Mouse (Mus musculus): Measurements from ENCODE around the gene Pde10a.
A peak's percentile ranks its signal among the peaks of the same experiment; 100 is the strongest.

The Pde10a gene

DNA sequence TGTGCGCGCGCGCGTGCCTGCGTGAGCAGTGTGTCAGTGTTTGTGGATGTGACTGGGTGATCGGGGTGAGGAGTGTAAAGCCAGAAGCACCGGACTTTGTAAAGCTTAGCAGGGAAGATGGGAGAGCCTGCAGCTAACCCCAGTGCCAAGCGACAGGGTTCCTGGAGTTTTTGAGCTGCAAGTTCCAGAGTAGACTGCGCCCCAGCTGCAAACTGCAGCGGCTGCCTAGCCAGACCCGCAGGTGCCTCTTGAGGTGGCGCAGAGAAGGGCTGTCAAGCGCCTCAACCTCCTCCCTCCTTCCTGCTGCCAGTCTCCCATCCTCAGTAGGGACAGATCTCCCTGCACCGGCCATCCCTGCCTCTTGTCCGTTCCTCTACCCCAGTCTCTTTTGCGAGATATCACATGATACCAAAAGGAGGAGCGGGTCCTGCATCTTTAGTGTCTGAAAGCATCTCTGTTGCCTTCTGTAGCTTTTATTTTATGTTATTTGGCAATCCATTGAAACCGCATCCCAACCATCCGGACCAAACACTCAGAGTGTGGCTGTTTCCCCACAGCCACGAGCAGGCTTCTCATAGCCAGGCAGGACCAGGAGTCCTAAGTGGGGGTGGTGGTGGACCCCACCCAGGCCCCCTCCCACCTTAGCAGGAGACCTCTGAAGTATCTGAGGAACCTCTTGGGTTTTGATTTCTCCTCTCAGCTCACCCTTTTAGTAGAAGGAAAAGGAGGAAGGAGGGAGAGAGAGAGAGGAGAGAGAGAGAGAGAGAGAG, 984 bp downstream of the Pde10a start:
- DNase-seq (ENCODE audit: low read depth) = no peak

DNA sequence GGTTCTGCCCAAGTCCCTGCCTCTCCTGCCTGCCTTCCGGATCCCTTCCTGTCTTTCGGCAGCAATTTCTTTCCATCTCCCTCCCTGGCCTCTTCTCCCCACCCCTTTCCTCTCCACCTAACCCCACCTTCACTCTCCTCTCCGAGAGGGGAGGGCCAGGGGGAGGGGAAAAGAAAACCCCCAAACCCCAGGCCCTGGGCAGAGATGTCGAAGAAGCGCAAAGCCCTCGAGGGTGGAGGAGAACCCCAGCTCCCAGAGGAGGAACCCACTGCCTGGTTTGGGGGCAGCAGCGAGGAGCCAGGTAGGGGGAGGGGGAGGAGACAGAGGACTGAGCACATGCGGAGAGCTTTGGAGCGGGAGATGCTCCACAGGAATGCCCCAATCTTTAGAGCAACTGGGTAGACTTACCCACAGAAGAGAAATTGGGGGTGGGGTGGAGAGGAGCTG, 1.7 kb downstream of the Pde10a start:
- no peak for DNase-seq (ENCODE audit: low read depth)

DNA sequence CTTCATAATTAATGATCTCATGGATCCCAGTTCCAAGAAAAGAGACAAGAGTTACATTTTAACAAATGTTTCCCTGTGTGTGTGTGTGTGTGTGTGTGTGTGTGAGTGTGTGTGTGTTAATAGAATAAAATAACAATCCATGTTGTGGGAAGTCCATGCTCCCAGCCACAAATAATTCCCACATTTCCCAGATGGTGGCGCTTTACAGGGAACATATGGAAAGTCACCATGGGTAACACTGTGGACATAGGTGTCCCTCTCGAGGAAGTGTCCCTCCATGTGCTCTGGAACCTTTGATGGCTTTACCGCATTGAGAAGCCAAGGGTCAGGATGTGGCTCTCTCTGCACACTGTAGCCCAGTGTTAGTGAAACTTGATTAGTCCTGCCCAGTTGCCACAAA, 3.5 kb downstream of the Pde10a start:
- no peak for DNase-seq (ENCODE audit: low read depth)

DNA sequence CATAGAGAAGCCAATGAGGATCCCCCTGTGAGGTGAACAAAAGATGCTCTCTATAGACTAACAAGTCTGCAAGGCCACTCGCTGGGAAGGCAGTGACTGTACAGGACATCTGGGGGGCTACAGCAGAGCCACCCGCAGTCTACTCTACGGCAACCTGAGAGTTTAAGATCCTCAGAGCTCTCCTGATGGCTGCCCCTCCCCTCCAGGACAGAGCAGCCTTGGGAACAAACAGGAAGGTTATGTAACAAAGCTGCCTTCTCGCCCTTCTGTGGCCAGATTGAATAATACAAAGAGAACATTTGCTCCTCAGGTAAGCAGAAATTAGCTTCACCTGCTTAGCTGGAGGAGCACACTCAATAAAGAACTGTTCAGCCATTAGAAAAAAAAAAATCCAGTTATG, 7.4 kb downstream of the Pde10a start:
- DNase-seq (ENCODE audit: low read depth) = no peak

DNA sequence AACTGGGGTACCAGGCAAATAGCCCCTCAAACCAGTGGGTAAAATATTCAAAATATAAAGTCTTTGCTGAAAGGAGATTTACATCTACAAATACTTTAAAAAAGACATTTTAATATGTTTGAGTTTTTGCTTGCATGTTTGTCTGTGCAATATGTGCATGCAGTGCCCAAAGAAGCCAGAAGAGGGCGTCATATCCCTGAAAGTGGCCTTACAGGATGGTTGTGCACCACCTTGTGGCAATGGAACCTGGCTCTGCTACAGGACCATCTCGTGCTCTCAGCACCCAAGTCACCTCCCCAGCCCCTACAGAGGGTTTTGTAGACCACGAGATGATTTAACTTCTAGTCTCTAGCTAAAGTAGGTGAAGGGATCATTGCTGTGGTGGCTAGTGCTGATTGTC, 8.7 kb downstream of the Pde10a start:
- no peak for DNase-seq (ENCODE audit: low read depth)

DNA sequence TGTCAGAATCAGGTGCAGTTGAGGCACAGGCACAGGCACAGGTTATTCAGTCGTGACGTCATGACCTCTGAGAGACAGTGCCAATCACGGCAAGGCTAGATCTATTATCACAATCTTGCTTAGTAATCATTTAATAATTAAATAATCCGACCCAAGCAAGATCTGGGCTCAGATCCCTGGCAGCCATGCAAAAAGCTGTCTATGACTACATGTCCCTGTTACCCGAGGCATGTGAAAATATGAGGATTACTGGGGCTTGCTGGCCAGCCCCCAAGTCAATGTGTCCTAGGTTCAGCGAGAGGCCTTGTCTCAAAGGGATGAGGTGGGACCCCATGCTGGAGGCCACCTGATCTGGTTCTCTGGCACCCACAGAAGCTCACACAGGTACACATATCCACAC, 11.3 kb downstream of the Pde10a start:
- DNase-seq (ENCODE audit: low read depth) = no peak

DNA sequence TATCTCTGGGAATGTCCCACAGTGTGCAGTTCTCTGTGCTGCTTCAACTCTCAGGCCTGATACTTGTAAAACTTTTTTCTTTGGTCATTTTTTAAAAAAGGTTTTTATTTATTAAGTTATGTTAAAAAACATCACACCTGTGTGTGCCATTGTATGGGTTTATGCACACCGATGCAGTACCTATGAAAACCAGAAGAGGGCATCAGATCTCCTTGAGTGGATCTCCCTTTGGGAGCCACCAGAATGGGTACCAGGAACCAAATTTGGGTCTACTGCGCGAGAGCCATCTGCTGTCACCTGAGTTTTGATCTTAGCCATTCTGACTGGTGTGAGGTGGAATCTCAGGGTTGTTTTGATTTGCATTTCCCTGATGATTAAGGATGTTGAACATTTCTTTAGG, 12.9 kb downstream of the Pde10a start:
- DNase-seq (ENCODE audit: low read depth) = no peak

DNA sequence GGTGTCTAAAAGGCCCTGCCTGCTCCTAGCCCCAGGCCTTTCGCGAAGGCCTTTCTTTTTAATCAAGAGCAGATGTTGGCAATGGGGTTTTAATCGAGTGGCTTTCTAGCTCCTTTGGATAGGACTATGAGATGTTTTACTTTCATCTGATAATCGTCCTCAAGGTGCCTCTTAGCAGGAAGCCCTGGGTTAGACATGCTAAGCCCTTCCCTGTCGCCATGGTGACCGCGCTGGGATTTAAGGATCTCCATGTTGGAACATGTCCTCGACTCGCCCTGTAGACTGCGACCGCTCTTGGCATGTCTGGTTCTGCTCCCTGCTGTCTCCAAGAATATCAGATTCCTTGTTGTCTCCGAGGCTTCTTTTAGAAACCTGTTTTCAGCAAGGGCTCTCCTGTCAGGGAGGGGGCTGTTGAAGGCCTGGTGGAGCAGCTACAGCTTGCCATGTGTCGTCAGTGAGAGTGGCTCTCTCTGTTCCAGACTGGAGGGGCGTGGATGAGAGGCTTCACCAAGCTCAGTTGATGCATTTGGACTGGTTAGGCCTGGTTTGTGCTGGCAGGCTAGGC, 16.9 kb downstream of the Pde10a start:
- DNase-seq (ENCODE audit: low read depth) = no peak

DNA sequence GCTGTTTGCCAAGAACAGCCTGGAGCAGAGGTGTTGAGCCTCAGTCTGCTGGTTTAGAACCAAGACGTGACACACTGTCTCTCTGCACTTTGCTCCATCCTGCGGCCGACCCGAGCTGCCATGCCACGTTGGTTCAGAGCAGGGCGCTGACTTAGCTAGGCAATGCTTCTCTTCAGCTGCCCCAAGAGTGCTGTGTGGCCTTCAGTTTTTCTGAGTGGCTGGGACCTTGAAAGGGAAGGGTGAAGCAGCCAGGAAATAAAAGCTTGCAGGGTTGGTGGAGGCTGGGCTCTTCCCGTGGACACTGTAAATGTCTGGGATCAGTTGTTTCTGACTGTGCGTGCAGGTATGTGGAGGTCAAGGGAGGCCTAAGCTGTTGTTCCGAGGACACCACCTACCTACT, 21.2 kb downstream of the Pde10a start:
- DNase-seq (ENCODE audit: low read depth) = no peak

DNA sequence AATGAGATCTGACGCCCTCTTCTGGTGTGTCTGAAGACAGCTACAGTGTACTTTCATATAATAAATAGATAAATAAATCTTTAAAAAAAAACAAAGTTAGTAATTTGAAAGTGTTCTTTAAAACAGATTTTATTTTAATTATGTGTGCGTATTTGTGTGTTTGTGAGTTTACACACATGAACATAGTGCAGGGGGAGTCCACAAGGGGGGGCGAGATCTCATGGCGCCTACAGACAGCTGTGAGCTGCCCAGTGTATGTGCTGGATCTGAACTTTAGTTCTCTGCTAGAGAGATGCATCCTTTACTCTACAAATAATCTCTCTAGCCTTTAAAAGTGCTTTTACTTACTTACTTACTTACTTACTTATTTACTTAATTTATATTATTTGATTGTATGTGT, 23.6 kb downstream of the Pde10a start:
- DNase-seq (ENCODE audit: low read depth) = no peak

DNA sequence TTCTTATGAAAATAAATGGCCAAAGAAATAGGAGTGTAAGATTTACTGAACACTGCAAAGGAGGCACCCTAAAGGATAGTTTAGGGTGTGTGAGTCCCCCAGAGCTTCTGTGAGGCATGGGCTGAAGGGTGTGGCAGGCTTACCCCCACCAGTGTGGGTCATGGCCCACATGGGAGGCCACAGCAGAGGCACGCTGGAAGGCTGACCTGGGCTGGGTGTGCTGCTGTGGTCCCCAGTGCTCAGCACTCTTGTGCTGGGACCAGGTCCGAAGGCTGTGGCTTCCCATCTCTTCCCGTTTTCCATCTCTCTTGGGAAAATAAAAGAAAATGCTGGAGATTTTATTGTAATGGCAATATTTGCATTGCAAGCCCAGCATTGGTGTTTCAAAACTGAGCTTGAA, 26.5 kb downstream of the Pde10a start:
- no peak for DNase-seq (ENCODE audit: low read depth)

DNA sequence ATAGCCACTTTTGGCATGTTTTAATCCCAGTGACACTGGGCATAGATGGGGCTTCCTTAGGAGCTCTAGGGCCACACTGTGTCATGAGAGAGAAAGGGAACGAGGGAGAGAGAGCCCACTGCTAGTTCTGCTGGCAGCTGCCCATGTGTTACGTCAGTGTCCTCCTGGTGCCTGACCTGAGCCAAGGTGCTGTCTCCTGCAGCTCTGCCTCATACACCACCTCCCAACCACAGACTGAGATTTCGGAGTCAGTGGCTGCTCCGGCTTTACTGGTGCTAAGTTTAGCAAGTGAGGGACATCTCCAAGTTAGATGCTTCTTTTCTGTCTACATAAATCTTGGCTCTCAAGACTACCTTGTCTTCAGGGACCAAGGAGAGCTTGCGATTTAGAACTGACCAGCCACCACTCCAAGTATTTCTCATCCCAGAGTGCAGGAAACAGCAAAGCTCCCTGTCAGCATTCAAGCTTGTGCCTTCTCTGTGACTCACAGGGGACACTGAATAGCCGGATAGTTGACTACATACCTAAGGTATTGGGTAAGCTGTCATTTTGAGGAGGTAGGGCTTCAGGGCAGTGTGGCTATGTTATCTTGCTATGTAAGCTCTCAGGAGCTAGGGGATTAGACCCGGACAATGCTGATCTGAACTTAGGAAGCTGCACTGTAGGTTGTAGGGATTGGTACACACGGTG, 27.3 kb downstream of the Pde10a start:
- DNase-seq (ENCODE audit: low read depth) = no peak

DNA sequence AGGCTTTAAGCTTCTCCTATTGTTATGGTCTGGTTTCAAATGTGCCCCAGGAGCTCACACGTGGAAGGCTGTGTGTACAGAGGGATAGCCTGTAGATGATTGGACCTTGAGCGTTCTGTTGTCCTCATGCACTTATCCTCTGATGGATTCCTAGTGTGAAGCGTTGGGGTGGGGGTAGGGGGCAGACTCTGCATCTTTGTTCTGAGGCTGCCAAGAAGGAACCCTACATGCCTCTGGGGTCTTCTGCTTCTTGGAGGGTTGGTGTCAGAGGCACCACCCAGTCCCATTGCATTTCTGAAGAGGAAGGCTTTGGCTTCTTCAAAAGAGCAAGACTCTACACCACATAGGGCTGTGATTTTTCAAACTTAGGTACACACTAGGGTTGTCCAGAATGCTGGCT, 28.4 kb downstream of the Pde10a start:
- no peak for DNase-seq (ENCODE audit: low read depth)

DNA sequence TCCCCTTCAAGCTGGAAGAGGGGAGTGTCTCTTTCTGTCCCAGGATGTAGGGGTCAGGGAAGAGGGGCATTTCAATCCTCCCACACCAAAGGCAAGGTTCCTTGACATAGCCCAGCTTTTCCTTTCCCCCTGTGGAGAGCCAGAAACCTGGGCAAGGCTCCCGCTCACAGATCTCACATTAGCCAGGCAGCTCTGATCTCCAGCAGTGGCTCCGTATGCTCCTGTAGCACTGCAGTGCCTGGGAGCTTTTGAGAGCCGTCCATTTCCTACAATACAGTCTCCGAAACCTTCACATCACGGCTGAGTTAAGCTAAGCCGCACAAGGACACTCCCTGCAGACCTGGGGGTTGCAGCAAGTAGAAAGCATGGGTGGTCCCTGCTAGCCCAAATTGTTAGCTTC, 29.0 kb downstream of the Pde10a start:
- no peak for DNase-seq (ENCODE audit: low read depth)

DNA sequence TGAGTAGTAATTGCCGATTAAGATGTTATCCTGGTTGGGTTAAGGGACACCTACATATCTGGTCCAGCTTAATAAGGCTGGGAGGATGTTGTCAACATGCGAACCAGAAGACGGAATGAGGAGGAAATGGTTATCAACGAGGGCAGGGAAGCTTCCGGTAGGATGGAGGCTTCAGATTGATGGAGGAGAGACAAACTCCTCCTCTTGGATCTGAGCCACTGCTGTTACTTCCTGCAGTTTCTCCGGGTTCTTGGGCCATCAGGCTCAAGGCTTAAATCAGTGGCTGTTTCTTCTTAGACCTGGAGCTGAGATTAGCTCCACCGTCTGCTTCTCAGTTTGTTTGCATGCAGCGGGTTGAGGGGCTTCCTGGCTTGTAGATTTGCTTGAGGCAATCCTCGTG, 30.6 kb downstream of the Pde10a start:
- no peak for DNase-seq (ENCODE audit: low read depth)

DNA sequence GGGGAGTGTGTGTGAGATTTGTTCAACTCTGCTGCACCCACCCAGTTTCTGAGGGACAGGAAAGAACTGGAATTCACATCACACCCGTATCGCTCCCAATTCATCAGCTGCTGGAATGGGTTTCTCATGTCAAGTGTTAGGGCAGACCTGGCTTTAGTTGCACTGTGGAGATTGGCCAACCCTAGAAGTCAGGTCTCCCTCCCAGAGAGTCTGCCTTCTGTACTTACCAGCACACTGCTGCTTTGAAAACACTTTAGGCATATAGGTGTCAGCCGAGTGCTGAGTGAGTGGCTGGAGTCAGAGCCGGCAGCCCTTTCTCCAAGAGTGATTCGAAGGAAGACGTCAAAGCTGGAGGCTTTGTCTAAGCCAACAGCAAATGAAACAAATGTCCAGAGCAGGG, 31.1 kb downstream of the Pde10a start:
- DNase-seq (ENCODE audit: low read depth) = no peak

DNA sequence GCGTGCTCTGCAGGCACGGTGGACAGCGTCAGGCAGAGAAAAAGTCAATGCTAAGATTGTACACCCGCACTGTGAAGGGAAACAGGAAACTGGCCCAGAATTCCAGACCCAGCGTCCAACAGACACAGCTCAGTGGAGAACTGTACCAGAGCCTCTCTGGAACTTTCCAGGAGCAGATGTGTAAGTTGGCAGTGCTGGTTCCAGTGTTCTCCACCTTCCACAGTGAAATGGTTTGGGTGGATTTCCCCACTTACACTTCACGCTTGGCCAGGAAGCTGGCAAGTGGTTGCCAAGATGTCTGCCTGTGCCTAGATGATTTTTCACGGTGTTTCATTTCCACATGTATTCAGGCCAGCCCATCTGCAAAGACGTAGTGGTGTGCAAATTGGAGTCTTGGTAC, 32.8 kb downstream of the Pde10a start:
- no peak for DNase-seq (ENCODE audit: low read depth)

DNA sequence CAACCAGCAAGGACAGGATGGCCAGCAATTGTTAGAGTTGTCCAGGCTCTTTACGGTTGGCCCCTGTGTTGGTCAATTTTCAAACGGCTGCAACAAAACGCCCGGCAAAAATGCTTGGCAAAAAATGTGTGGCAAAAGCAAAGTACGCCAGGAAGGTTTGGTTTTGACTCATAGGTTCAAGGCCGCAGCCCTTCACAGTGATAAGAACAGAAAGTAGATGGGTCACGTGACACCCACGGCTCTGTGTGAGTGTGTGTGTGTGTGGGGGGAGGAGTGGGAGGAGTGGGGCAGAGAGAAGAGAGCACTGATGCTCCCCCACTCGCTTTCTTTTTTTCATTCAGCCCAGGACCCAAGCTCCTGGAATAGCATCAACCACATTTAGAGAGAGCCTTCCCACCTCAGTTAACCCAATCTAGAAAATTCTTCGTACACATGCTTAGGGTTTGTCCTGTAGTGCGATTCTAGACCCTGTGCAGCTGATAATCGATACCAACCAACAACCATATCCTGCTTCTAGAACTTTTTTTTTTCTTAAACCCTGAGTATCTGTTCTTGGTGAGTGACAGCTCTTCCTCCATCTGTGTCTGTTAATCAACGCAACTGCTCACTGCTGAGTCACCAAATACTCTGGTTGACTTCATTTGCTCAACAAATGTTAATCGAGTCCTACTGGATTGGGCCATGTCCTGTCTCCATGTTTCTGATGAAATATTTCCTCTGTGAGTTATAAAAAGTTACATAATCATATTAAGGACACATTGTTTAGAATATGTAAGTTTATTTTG, 37.1 kb downstream of the Pde10a start:
- no peak for DNase-seq (ENCODE audit: low read depth)

DNA sequence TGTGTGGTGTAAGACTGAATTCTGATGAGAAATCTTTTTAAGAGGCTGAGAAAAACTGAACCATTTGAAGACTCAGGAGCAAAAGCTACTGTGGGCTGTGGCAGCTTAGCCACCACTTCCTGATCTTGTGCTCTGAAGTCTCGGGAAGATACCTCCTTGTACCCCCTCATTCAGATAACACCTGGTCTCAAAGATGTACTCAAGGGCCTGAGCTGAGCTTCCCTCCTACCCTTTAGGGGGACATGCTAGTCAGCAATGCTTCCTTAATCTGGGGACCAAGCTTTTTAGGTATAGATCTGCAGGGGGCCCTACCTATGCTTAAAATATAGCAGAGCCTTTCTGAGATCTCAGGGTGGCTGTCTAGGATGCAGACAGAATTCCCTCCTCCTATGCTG, 37.7 kb downstream of the Pde10a start:
- no peak for DNase-seq (ENCODE audit: low read depth)

DNA sequence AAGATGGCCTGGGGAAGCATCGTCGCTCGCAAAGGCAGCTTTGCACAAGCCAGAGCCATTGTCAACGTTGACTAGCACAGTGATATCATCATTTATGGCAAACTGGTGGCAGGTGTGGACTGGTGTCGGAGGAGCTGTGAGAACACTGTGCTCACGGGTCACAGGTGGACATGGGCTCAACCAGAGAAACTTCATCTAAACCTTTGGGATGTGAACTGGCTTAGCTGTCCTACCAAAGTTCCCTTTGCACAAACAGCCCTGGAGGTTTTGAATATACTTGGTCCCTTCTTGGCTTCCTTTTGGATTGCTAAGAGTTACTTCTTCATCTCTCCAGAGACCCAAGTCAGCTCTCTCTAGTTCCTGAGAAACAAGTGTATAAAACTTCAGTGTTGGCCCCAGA, 41.7 kb downstream of the Pde10a start, which contains the start of gene Gm17087:
Gm17087 (minus strand) TSS at position 101 of the 400 bp plus-strand sequence.
- DNase-seq (ENCODE audit: low read depth) = no peak

DNA sequence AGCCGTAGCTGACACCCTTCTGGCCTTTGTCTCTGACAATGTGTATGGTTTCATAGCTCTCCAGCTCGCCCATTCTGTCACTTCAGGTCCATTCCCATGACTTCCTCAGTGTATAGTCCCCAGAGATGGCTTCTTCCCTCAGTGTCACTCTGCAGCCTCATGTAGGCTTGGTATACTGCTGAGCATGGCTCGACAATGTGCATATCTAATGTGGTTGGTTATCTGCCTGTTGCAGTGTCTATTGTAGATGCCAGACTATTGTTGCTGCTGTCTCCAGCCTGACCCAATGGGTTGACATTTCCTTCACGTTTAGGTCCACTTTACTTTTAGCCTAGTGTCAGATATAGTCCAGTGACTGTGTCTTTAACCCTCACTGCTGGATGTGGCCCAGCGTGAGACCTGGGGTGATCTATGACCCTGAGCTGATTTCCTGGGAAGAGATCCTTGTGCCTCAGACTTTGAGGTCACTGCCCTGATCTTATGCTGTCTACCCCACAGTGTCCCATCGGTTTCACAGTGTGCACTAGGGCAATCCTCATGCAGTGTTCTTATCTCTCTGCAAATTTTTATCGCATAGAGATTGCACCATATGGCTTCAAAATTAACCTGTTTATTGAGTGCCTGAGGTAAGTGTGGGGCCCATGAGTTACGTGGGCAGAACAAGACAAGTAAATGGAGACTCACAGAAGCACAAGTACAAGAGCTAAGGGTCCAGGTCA, 48.5 kb downstream of the Pde10a start:
- DNase-seq (ENCODE audit: low read depth) = no peak

DNA sequence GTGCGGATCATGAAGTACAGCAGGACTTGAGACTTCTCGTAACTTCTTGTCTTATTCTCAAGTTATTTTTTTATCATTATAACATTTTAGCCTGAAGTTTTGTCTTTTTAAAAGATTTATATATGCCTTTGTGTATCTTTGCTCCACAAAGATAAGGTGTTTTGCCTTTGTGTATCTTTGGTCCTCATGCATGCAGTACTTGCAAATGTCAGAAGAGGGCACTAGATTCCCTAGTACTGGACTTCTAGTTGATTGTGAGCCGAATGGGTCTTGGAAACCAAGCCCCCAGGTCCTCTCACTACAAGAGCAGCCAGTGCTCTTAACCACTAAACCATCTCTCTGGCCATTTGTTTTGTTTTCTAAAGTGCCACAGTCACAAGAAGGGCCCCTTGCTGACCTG, 55.2 kb downstream of the Pde10a start:
- peak; percentile 9 for DNase-seq (ENCODE audit: low read depth)

Measured in c-Kit-positive CD71-negative TER-119-negative erythroid progenitor cells, embryonic 14.5 days (primary cell).